Mouse (Mus musculus) MEL (cell line): ENCODE data around the gene Ypel5.
A peak's percentile ranks its signal among the peaks of the same experiment; 100 is the strongest.

Experiments
- BHLHE40 ChIP-seq: IDR thresholded peaks from 2 replicates; pipeline ENCODE4 v1.6.1; 2012; ENCODE audit warnings: low read depth, mild to moderate bottlenecking, inconsistent platforms, low read length, improper control_type of control experiment, borderline replicate concordance
- CHD2 ChIP-seq: IDR thresholded peaks from 2 replicates; pipeline ENCODE4 v1.6.1; 2011; ENCODE audit warnings: low read length, improper control_type of control experiment
- CTCF ChIP-seq, 3 experiments: IDR thresholded peaks in 2 of 3; conservative IDR thresholded peaks in 1 of 3; 2 replicates each; pipeline ENCODE4 v1.5.1; 2011 to 2012; ENCODE audit warnings: low read length in 3 of 3, low read depth in 2 of 3, mild to moderate bottlenecking in 2 of 3, improper control_type of control experiment in 1 of 3, inconsistent platforms in 1 of 3, mixed read lengths in 1 of 3, moderate library complexity in 1 of 3; ENCODE audit not compliant: control insufficient read depth in 1 of 3, insufficient read depth in 1 of 3, poor library complexity in 1 of 3, severe bottlenecking in 1 of 3
- MAX ChIP-seq: IDR thresholded peaks from 2 replicates; pipeline ENCODE4 v1.6.1; 2011; ENCODE audit warnings: low read length, improper control_type of control experiment
- MAZ ChIP-seq: IDR thresholded peaks from 2 replicates; pipeline ENCODE4 v1.6.1; 2012; ENCODE audit warnings: low read depth, mild to moderate bottlenecking, inconsistent platforms, low read length, improper control_type of control experiment
- MXI1 ChIP-seq: IDR thresholded peaks from 2 replicates; pipeline ENCODE4 v1.6.1; 2011; ENCODE audit warnings: mild to moderate bottlenecking, low read depth, low read length, improper control_type of control experiment
- NRF1 ChIP-seq: IDR thresholded peaks from 2 replicates; pipeline ENCODE4 v1.6.1; 2014; ENCODE audit warnings: low read depth, mild to moderate bottlenecking, inconsistent platforms, low read length, improper control_type of control experiment, moderate library complexity; ENCODE audit not compliant: poor library complexity, insufficient read depth, severe bottlenecking
- POLR2A ChIP-seq, 2 experiments: IDR thresholded peaks; 2 replicates each; pipeline ENCODE4 v1.6.1; 2011 to 2012; ENCODE audit warnings: low read length in 2 of 2, mild to moderate bottlenecking in 2 of 2, control low read depth in 1 of 2, improper control_type of control experiment in 1 of 2, low read depth in 1 of 2, moderate library complexity in 1 of 2; ENCODE audit not compliant: control insufficient read depth in 1 of 2, insufficient read depth in 1 of 2, poor library complexity in 1 of 2
- TBP ChIP-seq: IDR thresholded peaks from 2 replicates; pipeline ENCODE4 v1.8.0; 2011; ENCODE audit warnings: low read depth, low read length, improper control_type of control experiment
- TCF12 ChIP-seq: IDR thresholded peaks from 2 replicates; pipeline ENCODE4 v1.6.1; 2014; ENCODE audit warnings: low read depth, mild to moderate bottlenecking, inconsistent platforms, low read length, improper control_type of control experiment, moderate library complexity
- ZC3H11A ChIP-seq: IDR thresholded peaks from 2 replicates; pipeline ENCODE4 v1.6.1; 2012; ENCODE audit warnings: low read depth, mild to moderate bottlenecking, inconsistent platforms, low read length, improper control_type of control experiment

GRCm38 (mm10) chr17:72813419-72814315 lies 22.6 kb upstream of the Ypel5 start:
- TF ChIP-seq POLR2A (IDR thresholded peaks at IDR 0.05; ENCODE audit: control insufficient read depth in 1 of 2, insufficient read depth in 1 of 2, low read depth in 1 of 2, low read length in 2 of 2, poor library complexity in 1 of 2) (no peak), MAX (no peak), MAZ (no peak), MXI1 (no peak), TCF12 (no peak), CTCF (IDR thresholded peaks at IDR 0.05 in 2 of 3, conservative IDR thresholded peaks at IDR 0.05 in 1 of 3; ENCODE audit: control insufficient read depth in 1 of 3, insufficient read depth in 1 of 3, low read depth in 2 of 3, low read length in 3 of 3, poor library complexity in 1 of 3, severe bottlenecking in 1 of 3) (peak; percentile 74 to 92 (median 77)), ZC3H11A (peak; percentile 37; the same call in 1 of the 2 replicates), TBP (no peak), BHLHE40 (no peak), NRF1 (no peak), CHD2 (no peak)
